Mouse (Mus musculus): ENCODE results near the gene Zfp52.
A peak's percentile ranks its signal among the peaks of the same experiment; 100 is the strongest.

Zfp52 gene

DNA sequence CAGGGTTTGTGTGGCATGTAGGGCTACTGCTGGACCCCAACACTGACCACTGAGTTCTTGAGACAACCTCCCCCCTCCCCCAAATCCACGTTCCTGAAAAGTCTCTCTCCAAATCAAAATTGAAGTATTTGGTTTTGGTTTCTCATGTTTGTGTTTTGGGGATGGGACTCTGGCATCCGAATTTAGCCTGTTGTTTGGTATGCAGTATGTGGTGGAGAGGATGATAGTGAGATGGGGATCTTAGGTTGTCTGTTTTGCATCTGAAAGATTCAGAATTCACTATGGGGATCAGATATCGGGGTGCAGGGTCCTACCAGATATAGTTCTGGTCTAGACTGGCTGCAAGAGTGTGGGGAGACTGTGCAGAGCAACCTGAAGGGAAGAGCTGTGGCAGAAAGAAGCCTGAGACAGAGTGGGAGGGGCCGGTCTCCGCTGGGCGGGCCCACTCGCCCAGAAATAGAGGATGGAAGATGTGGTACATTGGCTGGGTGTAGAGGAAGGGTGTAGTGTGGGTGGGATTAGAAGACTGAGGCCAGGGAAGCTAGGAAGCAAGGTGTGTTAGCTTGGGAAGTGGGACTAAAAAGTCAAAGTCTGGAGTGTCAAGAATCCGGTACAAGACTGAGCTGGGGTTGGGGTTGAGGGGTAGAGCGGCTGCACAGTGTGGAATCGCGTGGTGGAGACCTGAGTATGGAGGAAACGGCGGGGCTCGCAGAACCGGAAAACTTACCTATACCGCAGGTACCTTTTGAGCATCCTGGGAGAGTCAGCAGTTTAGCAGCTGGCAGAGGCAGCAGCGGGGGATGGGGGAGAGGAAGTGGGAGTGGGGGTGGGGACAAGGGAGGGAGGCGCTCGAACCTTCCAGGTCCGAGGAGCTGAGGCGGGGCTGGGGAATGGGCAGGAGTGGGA lies at the start of gene Zfp52:
Zfp52 (plus strand) TSS at position 444 of the 906 bp plus-strand sequence.
- DNase-seq (ENCODE audit: low spot score) = peak; percentile 64

DNA sequence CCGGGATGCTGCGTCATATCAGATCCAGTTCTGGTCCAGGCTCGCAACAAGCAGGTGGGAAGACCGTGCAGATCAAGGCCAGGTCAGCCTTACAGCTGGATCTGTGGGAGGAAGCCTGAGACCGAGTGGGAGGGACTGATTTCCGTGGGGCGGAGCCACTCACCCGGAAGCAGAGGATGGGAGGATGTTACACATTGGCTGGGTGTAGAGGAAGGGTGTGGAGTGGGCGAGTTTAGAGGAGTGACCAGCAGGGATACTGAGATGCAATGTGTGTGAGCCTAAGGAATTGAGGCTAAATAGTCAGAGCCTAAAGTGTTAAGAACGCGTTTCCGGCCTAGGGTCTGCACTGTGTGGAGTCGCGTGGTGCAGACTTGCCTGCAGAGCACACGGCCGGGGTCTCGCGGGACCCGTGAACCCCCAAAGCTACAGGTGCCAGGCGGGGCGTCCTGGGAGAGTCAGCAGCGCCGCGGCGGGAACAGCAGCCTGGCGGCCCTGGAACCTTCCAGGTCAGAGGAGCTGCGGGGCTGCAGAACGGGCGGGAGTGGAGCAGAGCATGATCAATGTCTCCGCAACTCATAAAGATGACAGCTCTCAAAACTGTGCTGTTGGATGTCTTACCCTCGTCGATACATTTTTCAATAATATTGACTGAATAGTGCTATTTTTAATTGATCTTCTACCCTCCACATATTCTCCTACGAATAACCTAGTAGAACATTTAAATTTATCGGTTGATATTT lies 46.4 kb upstream of the Zfp52 start, which contains the start of gene Zfp53:
Zfp53 (plus strand) TSS at position 239 of the 740 bp plus-strand sequence.
- DNase-seq (ENCODE audit: low spot score) = peak; percentile 84

DNA sequence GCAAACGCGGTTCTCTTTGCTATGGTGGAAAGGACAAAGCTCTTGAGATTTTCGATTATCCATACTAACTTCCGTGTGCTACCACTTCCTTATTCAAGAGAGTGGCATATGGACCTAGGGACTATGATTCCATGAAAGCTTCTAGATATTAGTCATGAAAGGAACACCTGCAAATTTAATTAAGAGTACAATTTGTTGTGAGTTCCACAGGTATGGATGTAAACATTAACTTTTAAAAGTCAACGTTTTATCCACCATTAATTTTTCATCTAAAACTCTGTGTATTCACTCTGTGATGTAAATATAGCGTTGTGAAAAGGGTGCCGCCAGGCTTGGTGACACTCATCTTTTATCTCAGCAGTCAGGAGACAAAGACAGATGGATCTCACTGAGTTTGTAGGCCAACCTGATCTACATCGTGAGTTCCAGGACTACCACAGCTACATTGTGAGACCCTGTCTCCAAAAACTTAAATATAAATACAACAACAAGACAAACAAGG lies 45.8 kb upstream of the Zfp52 start:
- DNase-seq (ENCODE audit: low spot score) = no peak

DNA sequence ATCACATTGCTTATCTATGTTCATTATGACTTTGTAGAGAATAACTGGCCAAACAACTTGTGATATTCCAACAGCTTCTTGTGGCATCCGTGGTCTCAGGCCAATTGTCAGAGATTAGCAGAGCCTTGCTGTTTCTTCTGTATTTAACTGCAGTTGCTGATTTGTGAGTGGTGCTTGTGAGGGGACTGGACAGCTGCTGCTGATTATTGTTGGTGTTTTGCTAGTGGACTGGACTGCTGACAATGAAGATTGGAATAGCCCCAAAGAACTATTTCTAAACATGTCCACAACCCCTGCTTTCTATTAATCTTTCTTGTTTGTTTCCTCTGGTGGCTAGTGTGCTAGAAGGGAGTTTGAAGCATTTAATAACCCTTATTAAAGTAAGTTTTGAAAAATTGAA lies 34.0 kb upstream of the Zfp52 start:
- no peak for DNase-seq (ENCODE audit: low spot score)

DNA sequence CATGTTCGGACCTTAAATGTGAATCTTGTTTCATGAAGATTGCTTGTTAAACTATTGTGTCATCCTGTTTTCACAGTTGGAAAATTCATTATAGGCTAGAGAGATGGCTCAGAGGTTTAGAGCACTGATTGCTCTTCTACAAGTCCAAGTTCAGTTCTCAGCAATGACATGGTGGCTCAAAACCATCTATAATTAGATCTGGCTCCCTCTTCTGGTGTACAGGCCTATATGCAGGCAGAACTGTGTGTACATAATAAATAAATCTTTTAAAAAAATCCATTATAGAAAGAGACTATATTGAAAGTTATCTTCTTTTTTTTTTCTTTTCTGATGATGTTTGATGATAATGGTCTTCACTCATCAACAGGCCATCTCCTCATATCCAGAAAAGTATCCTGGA lies 30.8 kb upstream of the Zfp52 start:
- DNase-seq (ENCODE audit: low spot score) = no peak

DNA sequence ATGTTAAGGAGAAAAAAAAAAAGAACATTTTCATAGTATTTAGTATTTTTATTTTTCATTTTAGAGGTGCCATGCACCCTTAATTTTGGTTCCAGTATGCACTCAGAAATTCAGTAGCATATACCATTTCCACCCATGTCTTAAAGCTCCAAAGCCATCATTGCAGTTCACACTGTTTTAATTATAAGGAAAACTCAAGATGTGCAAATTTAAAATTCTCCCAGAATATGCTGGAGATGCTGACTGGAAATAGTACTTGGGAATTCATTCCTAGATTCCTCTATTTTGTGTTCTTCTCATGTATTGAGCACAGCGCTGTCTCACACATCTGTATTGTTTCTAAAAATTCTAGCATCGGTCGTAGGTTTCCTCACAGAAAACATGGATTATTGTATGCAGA lies 29.1 kb upstream of the Zfp52 start:
- no peak for DNase-seq (ENCODE audit: low spot score)

DNA sequence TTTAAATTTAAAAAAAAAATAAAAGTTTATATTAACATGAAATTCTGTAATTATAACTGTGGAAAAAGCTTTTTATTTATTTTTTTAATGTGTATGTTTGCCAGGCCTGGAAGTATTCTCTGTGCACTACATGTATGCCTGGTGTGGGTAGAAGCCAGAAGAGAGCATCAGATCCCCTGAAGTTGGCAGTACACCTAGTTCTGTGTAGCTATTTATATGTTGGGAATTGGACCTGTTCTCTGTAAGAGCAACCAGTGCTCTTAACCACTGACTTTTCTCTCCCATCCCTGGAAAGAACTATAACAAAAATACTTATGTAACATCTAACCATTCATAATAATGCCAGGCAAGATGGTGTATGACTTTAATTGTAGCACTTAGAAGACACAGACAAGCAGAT lies 25.6 kb upstream of the Zfp52 start:
- no peak for DNase-seq (ENCODE audit: low spot score)

DNA sequence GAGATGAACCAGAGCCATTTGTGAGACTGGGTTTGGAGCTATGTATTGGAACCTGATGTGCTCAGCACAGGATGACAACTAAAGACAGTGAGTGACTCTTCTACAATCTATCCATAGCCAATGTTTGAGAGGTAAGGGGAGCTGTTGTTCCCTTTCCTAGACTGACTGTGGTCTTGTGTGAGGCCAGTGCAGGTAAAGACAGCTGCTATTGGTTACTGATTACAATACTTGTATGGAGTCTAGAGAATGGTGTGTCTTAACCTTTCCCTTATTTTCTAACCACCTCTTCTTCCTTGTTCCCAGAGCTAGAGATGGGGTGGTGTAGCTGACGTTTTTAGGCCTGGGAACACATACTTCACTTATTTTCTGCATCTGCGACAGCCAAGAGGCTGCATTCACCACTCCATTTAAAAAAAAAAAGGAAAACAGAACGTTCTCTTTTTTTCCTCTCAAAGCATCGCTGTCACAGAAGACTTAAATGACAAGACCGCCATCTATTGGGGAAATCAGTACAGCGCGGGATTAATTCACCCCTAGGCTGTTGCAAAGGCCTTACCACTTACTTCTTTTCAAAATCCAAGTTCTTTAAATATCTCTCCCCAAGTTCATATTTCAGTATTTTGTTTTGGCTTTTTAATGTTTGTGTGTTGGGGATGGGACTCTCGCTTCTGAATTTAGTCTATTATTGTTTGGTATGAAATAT lies 19.8 kb upstream of the Zfp52 start:
- peak; percentile 30 for DNase-seq (ENCODE audit: low spot score)

DNA sequence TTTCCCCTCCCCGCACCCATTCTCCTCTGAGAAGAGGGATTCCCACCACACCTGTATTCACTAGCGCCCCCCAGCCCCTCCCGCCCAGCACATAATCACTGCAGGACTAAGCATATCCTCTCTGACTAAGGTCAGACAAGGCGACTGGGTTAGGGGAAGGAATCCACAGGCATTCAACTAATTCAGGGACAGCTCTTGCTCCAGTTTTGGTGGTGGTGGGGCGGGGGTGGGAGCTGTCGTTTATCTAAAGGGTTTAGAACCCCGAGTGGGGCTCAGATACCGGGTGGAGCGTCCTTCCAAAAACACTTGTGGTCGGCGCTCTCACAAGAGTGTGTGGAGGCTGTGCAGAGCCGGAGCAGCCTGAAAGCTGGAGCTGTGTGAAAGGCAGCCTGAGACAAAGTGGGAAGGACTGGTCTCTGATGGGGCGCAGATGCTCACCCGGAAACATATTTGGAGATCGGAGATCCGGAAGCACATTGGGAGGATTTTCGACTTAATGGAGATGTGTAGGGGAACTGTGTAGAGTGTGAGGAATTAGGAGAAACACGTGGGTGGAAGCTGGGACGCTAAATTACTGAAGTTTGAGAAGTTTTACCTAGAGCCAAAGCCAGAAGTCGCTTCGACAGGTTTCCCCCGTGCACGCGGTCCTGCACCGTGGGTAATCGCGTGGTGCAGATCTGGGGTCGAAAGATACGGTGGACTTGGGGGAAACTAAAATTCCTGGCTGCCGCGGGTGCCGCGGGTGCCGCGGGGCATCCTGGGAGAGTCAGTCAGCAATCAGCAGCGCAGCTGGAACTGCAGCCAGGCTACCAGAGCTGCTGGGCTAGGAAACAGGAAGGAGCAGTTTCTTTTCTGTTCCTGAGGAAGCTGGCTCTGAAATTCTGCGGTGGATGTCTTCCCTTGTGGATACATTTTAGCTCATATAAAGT lies 18.9 kb upstream of the Zfp52 start:
- peak; percentile 74 for DNase-seq (ENCODE audit: low spot score)

DNA sequence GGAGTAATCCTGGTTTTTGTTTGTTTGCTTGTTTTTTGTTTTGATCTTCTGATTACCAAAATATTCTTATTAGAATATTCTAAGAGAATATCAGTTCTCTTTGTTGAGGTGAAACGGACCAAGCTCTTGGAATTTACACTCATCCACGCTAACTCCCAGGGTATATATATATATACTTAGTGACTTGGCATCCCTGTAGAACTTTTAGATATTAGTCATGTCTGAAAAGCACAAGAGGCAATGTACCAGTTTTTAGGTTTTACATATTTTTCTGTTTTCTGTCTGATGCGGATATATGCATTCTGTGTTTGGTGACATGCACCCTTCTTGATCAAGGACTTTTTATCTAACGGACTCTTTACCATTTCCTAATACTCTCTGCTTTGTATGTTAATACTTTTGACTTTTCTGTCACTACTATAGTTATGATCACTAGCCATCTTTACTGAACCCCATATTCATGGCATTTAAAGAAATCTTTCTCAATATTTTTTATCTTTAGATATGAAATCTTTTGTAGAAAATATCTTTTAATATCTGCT lies 18.1 kb upstream of the Zfp52 start:
- no peak for DNase-seq (ENCODE audit: low spot score)

DNA sequence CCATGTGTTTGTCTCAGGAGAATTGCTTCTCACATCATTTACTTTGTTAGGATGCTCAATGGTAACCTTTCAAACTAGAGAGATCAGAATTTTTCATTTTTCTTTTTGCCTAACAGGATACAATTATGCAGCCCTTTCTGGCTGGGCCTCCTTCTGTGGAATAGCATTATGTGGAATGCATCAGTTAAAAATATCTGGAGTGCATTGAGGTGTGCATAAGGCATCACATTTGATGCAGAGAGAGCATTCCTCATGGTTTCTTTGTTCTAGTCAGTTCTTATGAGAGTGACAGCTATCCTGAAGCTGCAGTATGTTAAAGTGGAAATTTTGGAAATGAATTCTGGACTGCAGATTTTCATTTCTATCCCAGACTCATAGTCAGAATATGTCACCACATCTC lies 9.1 kb upstream of the Zfp52 start:
- no peak for DNase-seq (ENCODE audit: low spot score)

DNA sequence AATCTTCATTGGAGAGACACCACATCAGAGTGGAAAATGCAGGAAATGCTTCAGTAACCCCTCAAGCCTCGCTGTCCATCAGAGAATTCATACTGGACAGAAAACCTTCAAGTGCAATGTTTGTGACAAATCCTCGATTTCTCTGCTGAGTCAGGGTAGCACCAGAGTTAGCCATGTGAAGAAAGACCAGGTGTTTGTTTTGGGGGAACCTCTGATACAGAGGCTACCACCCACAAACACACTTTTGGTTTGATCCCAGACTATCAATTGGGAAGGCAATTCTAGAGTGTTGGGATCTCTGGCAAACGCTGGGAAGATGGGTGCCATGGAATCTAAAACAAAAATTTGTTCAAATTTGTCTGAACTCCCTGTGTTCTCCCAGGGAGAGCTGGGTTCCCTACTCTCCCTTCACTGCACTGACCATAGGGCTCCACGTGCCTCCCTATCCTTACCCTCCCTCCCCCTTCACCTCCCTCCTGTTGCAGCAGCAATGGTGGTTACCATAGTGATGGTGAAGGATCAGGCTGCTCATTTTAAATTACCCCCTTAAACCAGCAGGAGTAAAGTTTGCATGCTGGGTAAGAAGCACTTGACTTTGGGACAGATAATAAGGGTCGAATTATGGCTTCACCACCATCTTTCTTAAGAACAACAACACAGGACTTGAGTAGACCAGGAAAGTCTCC lies 4.6 kb upstream of the Zfp52 start:
- no peak for DNase-seq (ENCODE audit: low spot score)

DNA sequence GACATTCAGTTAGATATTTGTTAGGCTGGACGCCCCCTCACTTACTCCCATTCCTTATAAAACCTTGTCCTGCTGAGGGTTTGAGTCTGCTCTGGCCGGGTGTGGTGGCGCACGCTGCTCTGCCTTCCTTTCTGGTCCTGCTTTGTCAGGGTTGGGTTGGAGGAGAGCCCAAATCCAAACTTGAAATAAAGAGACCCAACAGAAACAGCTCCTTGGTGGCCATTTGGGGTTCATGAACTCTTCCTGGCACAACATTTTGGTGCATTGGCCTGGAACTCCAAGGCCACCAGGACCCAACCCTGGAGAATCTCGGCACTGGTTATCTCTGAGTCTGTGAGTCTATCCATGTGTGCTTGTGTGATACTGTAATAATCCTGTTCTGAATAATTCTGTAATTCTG lies 3.7 kb upstream of the Zfp52 start:
- peak; percentile 19 for DNase-seq (ENCODE audit: low spot score)

DNA sequence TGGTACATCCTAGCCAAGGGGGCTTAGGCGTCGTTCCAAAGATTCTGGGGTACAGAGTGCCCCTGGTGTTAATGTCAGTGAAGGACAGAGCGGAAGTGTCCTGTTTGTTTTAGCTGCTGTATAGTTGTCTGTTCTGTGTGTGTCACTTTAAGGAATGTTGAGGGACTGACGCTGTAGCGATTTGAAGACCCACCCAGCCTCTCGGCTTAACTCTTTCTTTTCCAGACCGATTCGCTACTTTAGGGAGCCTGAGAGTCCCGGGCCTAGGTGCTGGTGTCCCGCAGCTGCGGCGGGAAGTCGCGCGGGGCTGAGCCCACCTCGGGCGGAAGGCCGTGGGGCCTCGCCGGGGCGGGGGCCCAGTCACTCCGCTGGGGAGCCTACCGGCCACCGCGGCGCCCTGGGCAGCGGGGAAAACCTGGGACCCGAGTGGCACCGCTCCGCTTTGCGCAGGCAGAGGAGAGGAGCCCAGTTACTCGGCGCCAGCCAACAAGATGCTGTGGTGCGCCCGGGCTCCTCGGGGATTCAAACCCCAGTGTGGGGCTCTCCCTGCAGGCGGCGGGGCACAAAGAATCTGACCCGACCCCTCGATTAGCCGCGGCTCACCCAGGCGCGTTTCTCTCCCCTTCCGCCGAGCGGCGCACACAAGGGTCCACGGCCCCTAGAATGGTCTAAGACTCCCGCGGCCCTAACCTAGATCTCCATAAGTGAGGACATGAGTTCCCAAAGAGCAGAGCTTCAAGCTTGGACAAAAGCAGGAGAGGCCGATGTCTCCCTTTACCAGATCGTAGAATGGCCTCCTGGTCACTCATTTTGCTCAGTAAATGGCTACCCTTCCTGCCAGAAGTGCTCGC lies 3.0 kb upstream of the Zfp52 start:
- DNase-seq (ENCODE audit: low spot score) = peak; percentile 73

DNA sequence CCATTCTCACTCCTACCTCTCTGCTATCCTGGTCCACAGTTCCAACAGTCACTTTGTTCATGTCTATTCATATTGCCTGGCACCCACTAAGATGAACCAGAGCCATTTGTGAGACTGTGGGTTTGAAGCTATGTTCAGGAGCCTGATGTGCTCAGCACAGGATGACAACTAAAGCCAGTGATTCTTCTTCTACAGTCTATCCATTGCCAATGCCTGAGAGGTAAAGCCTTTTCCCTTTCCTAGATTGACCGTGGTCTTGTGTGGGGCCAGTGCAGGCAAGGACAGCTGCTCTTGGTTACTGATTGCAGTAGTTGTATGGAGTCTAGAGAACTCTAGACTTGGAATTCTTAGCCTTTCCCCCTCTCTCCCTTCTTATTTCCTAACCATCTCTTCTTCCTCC lies 1.4 kb upstream of the Zfp52 start:
- DNase-seq (ENCODE audit: low spot score) = no peak

DNA sequence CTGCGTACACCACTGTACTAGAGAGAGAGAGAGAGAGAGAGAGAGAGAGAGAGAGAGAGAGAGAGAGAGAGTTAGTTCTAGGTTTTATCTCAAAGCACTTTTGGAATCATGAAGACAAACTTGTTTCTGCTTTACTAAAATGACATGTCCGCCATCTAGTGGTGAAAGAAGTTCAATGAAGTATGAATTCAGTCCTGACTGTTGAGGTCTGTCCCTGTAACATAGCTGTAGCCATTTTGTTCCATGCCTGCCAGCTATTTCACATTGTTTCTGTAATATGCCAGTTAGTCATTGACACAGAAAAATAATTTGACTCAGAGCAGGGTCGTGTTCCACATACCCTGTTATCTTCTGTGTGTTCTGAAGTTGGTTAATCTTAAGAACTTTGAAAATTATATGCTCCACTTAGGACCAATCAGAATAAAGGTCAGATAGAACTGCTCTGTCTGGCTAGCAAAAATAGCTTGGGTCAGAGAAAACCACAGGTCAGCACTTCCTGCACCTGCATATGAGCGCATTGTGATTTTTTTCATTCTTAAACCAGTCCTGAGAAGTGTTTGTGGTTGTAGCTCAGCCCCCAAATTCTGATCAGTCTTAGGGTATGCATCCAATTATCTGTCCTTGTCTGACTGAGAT lies 761 bp upstream of the Zfp52 start:
- DNase-seq (ENCODE audit: low spot score) = no peak

DNA sequence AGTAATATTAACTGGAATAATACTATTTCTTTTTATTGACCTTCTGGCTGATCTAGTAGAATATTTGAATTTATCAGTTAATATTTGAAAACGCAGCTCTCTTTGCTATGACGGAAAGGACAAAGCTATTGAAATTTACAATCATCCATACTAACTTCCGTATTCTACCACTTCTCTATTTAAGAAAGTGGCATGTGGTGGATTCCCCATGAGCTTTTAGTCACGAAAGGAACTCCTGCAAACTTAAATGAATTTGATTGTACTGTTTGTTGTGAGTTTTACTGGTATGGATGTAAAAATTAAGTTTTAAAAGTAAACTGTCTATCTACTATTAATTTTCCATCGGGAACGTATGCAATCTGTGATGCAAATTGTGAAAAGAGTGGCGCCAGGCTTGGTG lies 757 bp downstream of the Zfp52 start:
- no peak for DNase-seq (ENCODE audit: low spot score)

DNA sequence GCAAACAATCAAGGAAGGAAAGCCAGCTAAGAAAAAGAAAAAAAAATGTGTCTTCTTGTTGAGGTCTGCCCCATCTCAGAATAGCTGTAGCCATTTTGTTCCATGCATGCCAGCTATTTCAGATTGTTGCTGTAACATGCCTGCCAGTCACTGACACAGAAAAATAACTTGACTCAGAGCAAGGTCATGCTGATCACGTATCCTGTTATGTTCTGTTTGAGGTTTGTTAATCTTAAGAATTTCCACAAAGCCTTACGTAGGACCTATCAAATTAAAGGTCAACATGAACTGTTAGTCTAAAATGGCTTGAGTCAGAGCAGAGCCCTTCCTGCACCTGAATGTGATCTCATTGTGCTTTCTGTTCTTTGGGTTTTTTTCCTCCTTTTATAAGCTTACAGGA lies 1.3 kb downstream of the Zfp52 start:
- DNase-seq (ENCODE audit: low spot score) = no peak

DNA sequence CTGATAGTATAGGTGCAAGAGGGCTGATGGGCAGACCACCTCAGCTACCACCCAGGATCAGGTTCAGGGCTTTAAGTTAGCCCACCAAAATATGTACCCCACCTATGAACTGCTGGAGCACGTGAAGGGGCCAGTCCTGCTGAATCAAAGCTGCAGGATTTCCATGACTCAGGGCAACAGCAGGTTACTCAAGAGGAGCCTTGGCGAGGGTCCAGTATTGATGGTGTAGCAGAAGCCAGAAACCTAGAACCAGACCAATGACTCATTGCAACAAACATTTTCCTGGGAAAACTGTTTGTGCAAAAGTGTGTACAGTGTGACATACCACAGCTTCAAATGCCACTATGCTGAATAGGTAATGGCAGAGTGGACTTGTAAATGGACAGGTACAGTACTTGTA lies 22.5 kb downstream of the Zfp52 start:
- DNase-seq (ENCODE audit: low spot score) = no peak

Data from ovary, postnatal 36 days (tissue).